Mouse (Mus musculus): ENCODE results near the gene Rxra.

DNA sequence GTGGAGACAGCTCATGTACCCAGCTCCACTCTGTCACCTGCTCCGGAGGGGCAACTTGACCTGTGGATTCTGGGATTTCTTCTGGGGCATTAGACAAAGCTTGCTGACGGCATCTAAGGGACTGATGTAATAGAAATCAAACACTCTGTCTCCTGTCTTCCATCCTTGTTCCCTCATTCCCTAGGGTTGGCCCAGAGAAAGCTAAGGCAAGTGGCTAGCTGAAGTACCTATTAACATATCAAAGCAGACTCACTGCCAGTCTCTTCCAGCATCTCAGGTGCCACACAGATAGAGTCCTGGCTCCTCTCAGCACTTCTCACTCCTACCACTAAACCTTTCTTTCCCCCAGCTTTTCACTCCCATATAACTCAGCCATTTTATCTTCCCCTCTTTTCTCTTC is 124.8 kb downstream of the Rxra start:
- no peak for TF ChIP-seq JUND (conservative IDR thresholded peaks at IDR 0.05; ENCODE audit: low read depth, low read length)
- TF ChIP-seq POLR2A (IDR thresholded peaks at IDR 0.05; ENCODE audit: low read depth, low read length): no peak
- no peak for TF ChIP-seq TCF12 (IDR thresholded peaks at IDR 0.05; ENCODE audit: low read depth, low read length)
- no peak for TF ChIP-seq SIN3A (IDR thresholded peaks at IDR 0.05; ENCODE audit: low read length)

Data from CH12.LX (cell line).